Mouse (Mus musculus) cerebellum, adult 2 months (tissue): ENCODE measurements around the gene Tulp1.
"Not testable (repeated sequence)": the region's sequence is repeated elsewhere in the genome, so short reads cannot be mapped to it uniquely, and the experiment has no call there.

ENCODE experiments used
- CTCF ChIP-seq: fragments of 200-500 bp; IDR thresholded peaks from 2 replicates; pipeline ENCODE4 v1.5.1; 2011; ENCODE audit warnings: low read depth, mild to moderate bottlenecking, control low read depth, low read length, moderate library complexity, borderline replicate concordance; ENCODE audit not compliant: insufficient read depth
- POLR2A ChIP-seq: fragments of 200-500 bp; IDR thresholded peaks from 2 replicates; pipeline ENCODE4 v1.6.1; 2011; ENCODE audit warnings: low read length, control low read depth, borderline replicate concordance; ENCODE audit not compliant: insufficient read depth

GRCm38 (mm10) chr17:28330590-28330989 is 34.4 kb downstream of the Tulp1 start:
- not testable (repeated sequence) for TF ChIP-seq POLR2A, CTCF
